Mouse (Mus musculus) brain, adult 2 months (tissue): ENCODE data around the gene Pnldc1.
"Not testable (repeated sequence)": the region's sequence is repeated elsewhere in the genome, so short reads cannot be mapped to it uniquely, and the experiment has no call there.

Experiments used
- DNase-seq: peaks from one replicate; pipeline ENCODE4 v3.0.0; 2011; ENCODE audit warnings: low read depth, low spot score

Pnldc1 gene

GRCm38 (mm10) chr17:12909361-12910280 lies at the start of gene Pnldc1:
TSS of gene Pnldc1 (minus strand) at chr17:12910230.
- no peak for DNase-seq

GRCm38 (mm10) chr17:12959377-12959776 lies 49.3 kb upstream of the Pnldc1 start:
- DNase-seq: not testable (repeated sequence)

- DNase-seq: no peak
These were observed 46.6 kb upstream of the Pnldc1 start for GRCm38 (mm10) chr17:12956664-12957063.

GRCm38 (mm10) chr17:12949669-12950068 lies 39.6 kb upstream of the Pnldc1 start:
- no peak for DNase-seq

GRCm38 (mm10) chr17:12942459-12943162 lies 32.6 kb upstream of the Pnldc1 start:
- DNase-seq: no peak

GRCm38 (mm10) chr17:12941543-12942260 lies 31.7 kb upstream of the Pnldc1 start:
- DNase-seq: no peak

GRCm38 (mm10) chr17:12940151-12940805 lies 30.2 kb upstream of the Pnldc1 start, which contains the start of gene Acat3:
TSS of gene Acat3 (minus strand) at chr17:12940600.
- DNase-seq: peak; percentile 66

GRCm38 (mm10) chr17:12939377-12940148 lies 29.5 kb upstream of the Pnldc1 start:
- DNase-seq: not testable (repeated sequence)

- DNase-seq: peak; percentile 14
These were observed 28.0 kb upstream of the Pnldc1 start for GRCm38 (mm10) chr17:12938077-12938476.

- DNase-seq: no peak
These were observed 27.5 kb upstream of the Pnldc1 start for GRCm38 (mm10) chr17:12937412-12937970.

- no peak for DNase-seq
These were observed 25.7 kb upstream of the Pnldc1 start for GRCm38 (mm10) chr17:12935719-12936118.

GRCm38 (mm10) chr17:12931576-12931975 lies 21.5 kb upstream of the Pnldc1 start:
- DNase-seq: not testable (repeated sequence)

GRCm38 (mm10) chr17:12925703-12926180 lies 15.7 kb upstream of the Pnldc1 start:
- DNase-seq: no peak

GRCm38 (mm10) chr17:12925001-12925400 lies 15.0 kb upstream of the Pnldc1 start:
- DNase-seq: no peak

- no peak for DNase-seq
These were observed 11.0 kb upstream of the Pnldc1 start for GRCm38 (mm10) chr17:12921073-12921472.

GRCm38 (mm10) chr17:12916588-12917380 lies 6.8 kb upstream of the Pnldc1 start:
- peak; percentile 55 for DNase-seq

GRCm38 (mm10) chr17:12915881-12916583 lies 6.0 kb upstream of the Pnldc1 start, which contains the start of gene Mrpl18:
TSS of gene Mrpl18 (minus strand) at chr17:12916345.
- peak; percentile 100 for DNase-seq

- peak; percentile 25 for DNase-seq
These were observed 5.5 kb upstream of the Pnldc1 start, which contains the start of gene Tcp1 for GRCm38 (mm10) chr17:12915488-12915880. TSS of gene Tcp1 (plus strand) at chr17:12915701.
